Mouse (Mus musculus) heart, postnatal 0 days (tissue): ENCODE results near the gene Sbds.

Source experiments
- CTCF ChIP-seq: IDR thresholded peaks from 2 replicates; pipeline ENCODE4 v1.5.1; 2016; ENCODE audit warnings: antibody characterized with exemption, control low read depth, low read depth
- EP300 ChIP-seq: IDR thresholded peaks from 2 replicates; pipeline ENCODE4 v1.6.1; 2016; ENCODE audit warnings: antibody characterized with exemption, low read depth

GRCm38 (mm10) chr5:130303611-130304010 is 48.3 kb upstream of the Sbds start:
- no peak for TF ChIP-seq CTCF
- TF ChIP-seq EP300, result no peak
